Mouse (Mus musculus) intestine, embryonic 14.5 days (tissue): Measurements from ENCODE around the gene Rack1. TPM values are rescaled to one million over a fixed set of nuclear protein-coding genes. Genes with fewer than 3 reads are reported as not detected.
A peak's percentile ranks its signal among the peaks of the same experiment; 100 is the strongest.

Source experiments
- ATAC-seq: fragments of 200-750 bp; cut with Nextera tagmentation; replicated peaks from 2 replicates; pipeline ENCODE4 v1.8.0; 2017; ENCODE audit warnings: low read depth, moderate number of reproducible peaks, moderate TSS enrichment, moderate library complexity; ENCODE audit not compliant: low FRiP score, low TSS enrichment
- DNase-seq: peaks from one replicate; pipeline ENCODE4 v3.0.0-alpha.2; 2018; ENCODE audit warnings: low spot score
- H3K27ac ChIP-seq: fragments of 300-500 bp; sonication (generic); 2 replicates; pipeline ENCODE4 v1.5.1; 2014; ENCODE audit warnings: low read depth, mild to moderate bottlenecking, control low read depth
- H3K27me3 ChIP-seq: fragments of 300-500 bp; sonication (generic); replicated peaks from 2 replicates; pipeline ENCODE4 v1.6.1; 2014; ENCODE audit warnings: low read length, control low read depth; ENCODE audit not compliant: control insufficient read depth, insufficient read depth
- H3K36me3 ChIP-seq: fragments of 300-500 bp; sonication (generic); 2 replicates; pipeline ENCODE4 v1.6.1; 2014; ENCODE audit warnings: low read length, control low read depth; ENCODE audit not compliant: control insufficient read depth, insufficient read depth
- H3K4me1 ChIP-seq: fragments of 300-500 bp; sonication (generic); replicated peaks from 2 replicates; pipeline ENCODE4 v1.6.1; 2014; ENCODE audit warnings: low read length, control low read depth, mixed read lengths; ENCODE audit not compliant: control insufficient read depth, insufficient read depth
- H3K4me2 ChIP-seq: fragments of 300-500 bp; sonication (generic); 2 replicates; pipeline ENCODE4 v1.6.1; 2014; ENCODE audit warnings: low read length
- H3K4me3 ChIP-seq: fragments of 300-500 bp; sonication (generic); 2 replicates; pipeline ENCODE4 v1.5.1; 2014; ENCODE audit warnings: low read depth, low read length, control low read depth, mixed read lengths
- H3K9ac ChIP-seq: fragments of 300-500 bp; sonication (generic); 2 replicates; pipeline ENCODE4 v1.6.1; 2014; ENCODE audit warnings: mild to moderate bottlenecking, low read length
- H3K9me3 ChIP-seq: fragments of 300-500 bp; sonication (generic); 2 replicates; pipeline ENCODE4 v1.6.1; 2016; ENCODE audit warnings: low read length, control low read depth; ENCODE audit not compliant: control insufficient read depth
- WGBS: fragments of 180-500 bp; shearing (Covaris S2); extraction: QIAGEN DNeasy Blood & Tissue Kit; methylation state at CpG from one replicate; pipeline ENCODE4 v1.1.7; 2014; 5-methylcytosine and 5-hydroxymethylcytosine counted together
- polyA plus RNA-seq: library from polyadenylated mRNA; unstranded; fragments of >200 nt; fragmentation: Nextera tagmentation; extraction: Ambion mirVana; gene quantifications from 2 replicates; pipeline ENCODE4 v1.2.1, GENCODE M21; 2014

Gene Rack1
- polyA plus RNA-seq, 1 experiment from 2014 or later: 1,145 TPM

- peak overlapping the region; percentile 97 for H3K4me3 ChIP-seq
- H3K9ac ChIP-seq: peak overlapping the region; percentile 97
- H3K27me3 ChIP-seq: no peaks in the 10 kb centered on the region
- ATAC-seq (peak; percentile 13; the same call in 1 of the 2 replicates), DNase-seq (no peak)
- peaks cover 32% of the 10 kb centered on the region for H3K36me3 ChIP-seq
- H3K27ac ChIP-seq: peak overlapping the region; percentile 93
- H3K4me2 ChIP-seq: peak overlapping the region; percentile 88
- 6% methylated on average over 18 of the region's 18 CpGs for WGBS
- H3K4me1 ChIP-seq: peaks cover 11% of the 10 kb centered on the region
- H3K9me3 ChIP-seq: no peaks in the 10 kb centered on the region
These were observed 880 bp upstream of the Rack1 start for GRCm38 (mm10) chr11:48798984-48799920.

DNA sequence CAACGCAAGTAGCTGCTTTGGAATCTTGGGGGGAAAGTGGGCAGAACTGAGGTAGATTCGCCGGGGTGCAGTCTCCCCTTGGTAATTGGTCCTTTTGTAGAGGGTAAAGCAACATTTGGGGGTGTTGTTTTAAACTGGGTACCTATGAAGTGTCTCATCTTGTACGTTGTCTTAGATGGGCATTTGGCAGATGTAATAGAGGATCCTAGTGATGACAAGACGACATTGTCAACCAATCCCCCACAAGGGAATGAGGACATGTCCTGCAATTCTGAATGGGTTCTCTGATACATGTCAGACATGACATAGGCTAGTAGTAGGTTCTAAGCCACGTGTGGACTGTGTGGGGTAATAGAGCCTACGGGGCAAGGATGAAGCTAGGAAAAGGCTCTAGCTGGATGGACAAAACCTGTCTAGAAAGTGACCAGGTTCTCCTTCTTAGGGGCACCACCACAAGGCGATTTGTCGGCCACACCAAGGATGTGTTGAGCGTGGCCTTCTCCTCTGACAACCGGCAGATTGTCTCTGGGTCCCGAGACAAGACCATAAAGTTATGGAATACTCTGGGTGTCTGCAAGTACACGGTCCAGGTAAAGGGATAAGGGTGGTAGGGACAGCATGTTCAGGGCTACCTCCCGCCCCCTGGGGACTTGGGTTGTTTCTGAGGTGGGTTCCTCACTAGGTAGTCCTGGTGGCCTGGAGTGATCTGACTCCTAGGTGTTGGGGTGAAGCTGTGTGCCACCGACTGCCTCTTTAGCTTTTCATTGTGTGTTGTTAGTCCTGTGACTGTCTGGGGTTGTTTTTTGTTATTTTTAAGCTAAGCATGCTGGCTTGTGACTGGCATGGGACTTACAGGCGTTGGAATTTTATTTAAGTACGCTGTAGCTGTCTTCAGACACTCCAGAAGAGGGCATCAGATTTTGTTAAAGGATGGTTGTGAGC is 2.0 kb downstream of the Rack1 start:
- 74% methylated on average over 17 of the region's 17 CpGs for WGBS
- ATAC-seq (no peak), DNase-seq (no peak)
- Histone ChIP-seq H3K9me3 (no peaks in the 10 kb centered on the region), H3K36me3 (peaks cover 60% of the 10 kb centered on the region), H3K4me1 (peaks cover 11% of the 10 kb centered on the region), H3K9ac (peak overlapping the region; percentile 97), H3K4me3 (peak overlapping the region; percentile 97), H3K27me3 (no peaks in the 10 kb centered on the region), H3K27ac (no peak overlapping the region), H3K4me2 (peak overlapping the region; percentile 88)

DNA sequence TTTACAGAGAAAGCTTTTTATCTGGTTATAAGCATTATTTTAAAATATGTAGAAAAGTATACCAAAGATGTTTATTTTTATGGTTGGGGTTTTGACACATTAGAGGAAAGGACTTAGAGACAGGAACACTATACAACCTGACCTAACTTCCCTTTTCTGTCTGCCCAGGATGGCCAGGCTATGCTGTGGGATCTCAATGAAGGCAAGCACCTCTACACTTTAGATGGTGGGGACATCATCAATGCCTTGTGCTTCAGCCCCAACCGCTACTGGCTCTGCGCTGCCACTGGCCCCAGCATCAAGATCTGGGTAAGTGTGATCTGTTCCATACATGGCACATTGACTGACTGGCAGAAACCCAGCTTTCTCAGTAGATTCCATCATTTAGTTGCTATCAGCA is 3.9 kb downstream of the Rack1 start:
- ATAC-seq: no peak
- no peaks in the 10 kb centered on the region for H3K27me3 ChIP-seq
- H3K4me1 ChIP-seq: peaks cover 7% of the 10 kb centered on the region
- peaks cover 79% of the 10 kb centered on the region for H3K36me3 ChIP-seq
- H3K4me3 ChIP-seq: no peak overlapping the region
- no peak overlapping the region for H3K9ac ChIP-seq
- no peaks in the 10 kb centered on the region for H3K9me3 ChIP-seq
- no peak overlapping the region for H3K27ac ChIP-seq
- no peak overlapping the region for H3K4me2 ChIP-seq
- DNase-seq: no peak
- 98% methylated on average over 2 of the region's 2 CpGs for WGBS

GRCm38 (mm10) chr11:48804922-48805321 is 4.8 kb downstream of the Rack1 start:
- H3K27ac ChIP-seq: no peak overlapping the region
- H3K4me1 ChIP-seq: peaks cover 7% of the 10 kb centered on the region
- WGBS: 88% methylated on average over 2 of the region's 2 CpGs
- DNase-seq (no peak), ATAC-seq (no peak)
- H3K9me3 ChIP-seq: no peaks in the 10 kb centered on the region
- no peak overlapping the region for H3K4me2 ChIP-seq
- no peaks in the 10 kb centered on the region for H3K27me3 ChIP-seq
- H3K9ac ChIP-seq: no peak overlapping the region
- H3K4me3 ChIP-seq: no peak overlapping the region
- peaks cover 87% of the 10 kb centered on the region for H3K36me3 ChIP-seq

DNA sequence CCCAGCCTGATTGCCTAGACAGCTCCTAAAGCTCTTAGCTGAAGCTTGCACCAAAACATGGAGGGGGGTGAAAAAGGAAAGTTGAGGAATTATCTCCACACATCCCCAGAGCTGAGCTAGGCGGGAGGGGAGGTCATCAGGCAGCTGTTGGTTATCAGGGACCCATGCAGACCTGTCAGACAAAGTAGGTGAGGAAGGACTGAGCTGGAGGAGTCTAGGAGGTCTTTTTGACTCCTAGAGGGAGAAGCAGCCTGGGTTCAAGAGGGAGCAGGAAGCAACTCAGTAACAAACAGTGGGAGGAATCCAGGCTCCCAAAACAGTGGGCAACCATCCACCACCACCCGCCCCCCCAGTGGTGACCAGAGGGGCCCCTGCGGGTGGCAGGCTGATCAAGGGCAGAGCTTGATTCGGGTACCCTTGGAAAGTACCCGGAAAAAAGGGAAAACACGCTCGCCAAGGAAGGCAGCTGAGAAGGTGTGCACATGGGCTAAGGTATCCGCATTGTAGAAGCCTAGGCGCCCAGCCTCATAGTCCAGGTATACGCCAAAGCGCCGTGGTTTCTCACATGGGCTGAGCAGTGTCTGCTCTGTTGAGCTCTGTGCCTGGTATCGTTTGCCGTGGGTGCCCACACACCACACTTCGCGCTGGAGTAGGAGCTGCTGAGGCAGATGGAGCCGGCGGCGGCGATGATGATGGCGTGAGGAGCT is 6.9 kb downstream of the Rack1 start:
- peaks cover under 1% of the 10 kb centered on the region for H3K4me1 ChIP-seq
- H3K36me3 ChIP-seq: peaks cover 97% of the 10 kb centered on the region
- H3K4me3 ChIP-seq: no peak overlapping the region
- DNase-seq (no peak), ATAC-seq (peak; percentile 61)
- WGBS: 55% methylated on average over 21 of the region's 21 CpGs
- no peak overlapping the region for H3K9ac ChIP-seq
- no peaks in the 10 kb centered on the region for H3K9me3 ChIP-seq
- H3K27me3 ChIP-seq: no peaks in the 10 kb centered on the region
- H3K4me2 ChIP-seq: no peak overlapping the region
- no peak overlapping the region for H3K27ac ChIP-seq

- Histone ChIP-seq H3K9ac (no peak overlapping the region), H3K9me3 (no peaks in the 10 kb centered on the region), H3K27me3 (no peaks in the 10 kb centered on the region), H3K4me2 (no peak overlapping the region), H3K4me1 (no peaks in the 10 kb centered on the region; the same call in none of the 2 replicates), H3K4me3 (no peak overlapping the region), H3K36me3 (peaks cover 97% of the 10 kb centered on the region), H3K27ac (no peak overlapping the region)
- WGBS: 64% methylated on average over 14 of the region's 14 CpGs
- DNase-seq: no peak
- ATAC-seq: peak; percentile 17
These were observed 7.6 kb downstream of the Rack1 start for GRCm38 (mm10) chr11:48807563-48808303.

- no peak for DNase-seq
- no peak overlapping the region for H3K4me3 ChIP-seq
- no peak overlapping the region for H3K9ac ChIP-seq
- H3K9me3 ChIP-seq: no peaks in the 10 kb centered on the region
- H3K4me1 ChIP-seq: no peaks in the 10 kb centered on the region; the same call in 1 of the 2 replicates
- H3K27ac ChIP-seq: no peak overlapping the region
- ATAC-seq: no peak
- no peaks in the 10 kb centered on the region for H3K27me3 ChIP-seq
- peaks cover 97% of the 10 kb centered on the region for H3K36me3 ChIP-seq
- no peak overlapping the region for H3K4me2 ChIP-seq
These were observed 8.1 kb downstream of the Rack1 start for GRCm38 (mm10) chr11:48808304-48808646.
